Mouse (Mus musculus) cerebellum, adult 9-11 months (tissue): ENCODE measurements at regions not wholly inside any gene's neighbourhood (a gene's known extent, or its start where the extent isn't known, plus 50 kb on each side); places are given as distances from the start of the nearest gene placed in this dataset.

Experiments
- DNase-seq: peaks from one replicate; pipeline ENCODE4 v3.0.0; 2022

GRCm38 (mm10) chr6:144875862-144876261 is 94.1 kb upstream of the Sox5 start:
- DNase-seq = no peak

GRCm38 (mm10) chr6:144874251-144874650 is 92.5 kb upstream of the Sox5 start:
- DNase-seq = no peak

GRCm38 (mm10) chr6:144870949-144871348 is 89.2 kb upstream of the Sox5 start:
- no peak for DNase-seq

- DNase-seq = peak; percentile 4
Measured at GRCm38 (mm10) chr6:144867333-144867732, 85.6 kb upstream of the Sox5 start.

GRCm38 (mm10) chr6:144864026-144864425 is 82.2 kb upstream of the Sox5 start:
- DNase-seq = no peak

GRCm38 (mm10) chr6:144863430-144863994 is 81.7 kb upstream of the Sox5 start:
- DNase-seq = no peak

GRCm38 (mm10) chr6:144841510-144841909 is 59.7 kb upstream of the Sox5 start:
- no peak for DNase-seq

- no peak for DNase-seq
Measured at GRCm38 (mm10) chr6:144839383-144839782, 57.6 kb upstream of the Sox5 start.

- DNase-seq = no peak
Measured at GRCm38 (mm10) chr6:144834323-144835183, 52.8 kb upstream of the Sox5 start.
